Mouse (Mus musculus) brain, embryonic 14.5 days (tissue): ENCODE results near the gene Ms4a13. TPM values are rescaled to one million over a fixed set of nuclear protein-coding genes. Genes with fewer than 3 reads are reported as not detected.
"Not testable (repeated sequence)": the region's sequence is repeated elsewhere in the genome, so short reads cannot be mapped to it uniquely, and the experiment has no call there.

Source experiments
- DNase-seq: peaks from one replicate; pipeline ENCODE4 v3.0.0-alpha.2; 2011; ENCODE audit warnings: low read depth
- CTCF ChIP-seq: fragments of 200-500 bp; IDR thresholded peaks from 2 replicates; pipeline ENCODE4 v1.5.1; 2012; ENCODE audit warnings: inconsistent platforms, mild to moderate bottlenecking, moderate library complexity, borderline replicate concordance; ENCODE audit not compliant: insufficient read depth, insufficient read length; ENCODE audit errors: extremely low read depth
- POLR2A ChIP-seq: fragments of 200-500 bp; IDR thresholded peaks from 2 replicates; pipeline ENCODE4 v1.6.1; 2012; ENCODE audit warnings: mild to moderate bottlenecking, inconsistent platforms, borderline replicate concordance; ENCODE audit not compliant: poor library complexity, insufficient read depth, insufficient read length, severe bottlenecking; ENCODE audit errors: extremely low read depth
- polyA plus RNA-seq: library from polyadenylated mRNA; depleted of rRNA; stranded (reverse); fragments of >200 nt; gene quantifications from 2 replicates; pipeline ENCODE4 v1.2.3, GENCODE M21; 2012; rRNA removed

Gene Ms4a13
- polyA plus RNA-seq, 1 experiment = not detected

- no peak for TF ChIP-seq POLR2A
- no peak for TF ChIP-seq CTCF
- DNase-seq = no peak
Observed at GRCm38 (mm10) chr19:11134852-11135251, 61.7 kb downstream of the Ms4a13 start.

GRCm38 (mm10) chr19:11130776-11131175 lies 65.8 kb downstream of the Ms4a13 start, which contains the start of gene 1700017D01Rik:
Gene 1700017D01Rik (minus strand): TSS chr19:11130876.
- not testable (repeated sequence) for DNase-seq

- TF ChIP-seq POLR2A (no peak), CTCF (no peak)
Observed at GRCm38 (mm10) chr19:11129702-11130101, 66.8 kb downstream of the Ms4a13 start.

GRCm38 (mm10) chr19:11121016-11121420 lies 75.5 kb downstream of the Ms4a13 start:
- peak; percentile 28 for DNase-seq

More at GRCm38 (mm10) chr19:11129702-11130101, 66.8 kb downstream of the Ms4a13 start:
- DNase-seq = no peak

Other genes with a start within 250 kb of the Ms4a13 start
- gene Ccdc86, start 247.5 kb downstream of the Ms4a13 start, polyA plus RNA-seq = 6.2 and 6.3 TPM in 2 replicates
- gene Ms4a10, start 222.1 kb downstream of the Ms4a13 start, polyA plus RNA-seq = not detected in 2 replicates
- not detected in 2 replicates for gene Ms4a15, start 203.5 kb downstream of the Ms4a13 start, polyA plus RNA-seq
- gene Ms4a18, start 178.7 kb downstream of the Ms4a13 start, polyA plus RNA-seq = not detected in 2 replicates
- gene Ms4a8a, start 115.6 kb downstream of the Ms4a13 start, polyA plus RNA-seq = not detected in 2 replicates
- gene 1700017D01Rik, start 65.9 kb downstream of the Ms4a13 start, polyA plus RNA-seq = not detected in 2 replicates
- not detected in 2 replicates for gene 1700025F22Rik, start 31.4 kb downstream of the Ms4a13 start, polyA plus RNA-seq
- gene Ms4a12, start 35.7 kb upstream of the Ms4a13 start, polyA plus RNA-seq = not detected in 2 replicates
- gene Ms4a1, start 69.5 kb upstream of the Ms4a13 start, polyA plus RNA-seq = not detected in 2 replicates
- not detected in 2 replicates for gene Ms4a5, start 87.1 kb upstream of the Ms4a13 start, polyA plus RNA-seq
- 0.15 and 0.18 TPM in 2 replicates for gene Ms4a14, start 117.7 kb upstream of the Ms4a13 start, polyA plus RNA-seq
- gene Ms4a7, start 139.4 kb upstream of the Ms4a13 start, polyA plus RNA-seq = 0.86 and 1.9 TPM in 2 replicates
- 0.25 and 0.38 TPM in 2 replicates for gene Ms4a4a, start 178.8 kb upstream of the Ms4a13 start, polyA plus RNA-seq
- gene Ms4a4c, start 208.0 kb upstream of the Ms4a13 start, polyA plus RNA-seq = 0.06 and 0.12 TPM in 2 replicates
- not detected in 2 replicates for gene Ms4a4b, start 246.8 kb upstream of the Ms4a13 start, polyA plus RNA-seq